Mouse (Mus musculus) embryonic facial prominence, embryonic 10.5 days (tissue): Measurements from ENCODE around the gene Med10. TPM values are rescaled to one million over a fixed set of nuclear protein-coding genes. Genes with fewer than 3 reads are reported as not detected.

ENCODE experiments used
- DNase-seq: peaks from one replicate; pipeline ENCODE4 v3.0.0-alpha.2; 2017; ENCODE audit warnings: low spot score
- H3K27ac ChIP-seq: fragments of 300-500 bp; sonication (generic); replicated peaks from 2 replicates; pipeline ENCODE4 v1.5.1; 2016; ENCODE audit warnings: mild to moderate bottlenecking
- H3K27me3 ChIP-seq: fragments of 300-500 bp; sonication (generic); replicated peaks from 2 replicates; pipeline ENCODE4 v1.6.1; 2016; ENCODE audit warnings: low read depth, mild to moderate bottlenecking; ENCODE audit not compliant: poor library complexity, severe bottlenecking
- H3K36me3 ChIP-seq: fragments of 300-500 bp; sonication (generic); replicated peaks from 2 replicates; pipeline ENCODE4 v1.6.1; 2016; ENCODE audit warnings: mild to moderate bottlenecking, moderate library complexity
- H3K4me1 ChIP-seq: fragments of 300-500 bp; sonication (generic); 2 replicates; pipeline ENCODE4 v1.6.1; 2016
- H3K4me3 ChIP-seq: fragments of 300-500 bp; sonication (generic); 2 replicates; pipeline ENCODE4 v1.5.1; 2016; ENCODE audit warnings: mild to moderate bottlenecking, moderate library complexity
- H3K9me3 ChIP-seq: fragments of 300-500 bp; sonication (generic); 2 replicates; pipeline ENCODE4 v1.6.1; 2016; ENCODE audit warnings: mild to moderate bottlenecking
- WGBS: fragments of 180-500 bp; shearing (Covaris S2); methylation state at CpG from one replicate; pipeline ENCODE4 v1.1.7; 2016; 5-methylcytosine and 5-hydroxymethylcytosine counted together
- polyA plus RNA-seq: library from polyadenylated mRNA; unstranded; fragments of >200 nt; fragmentation: Nextera tagmentation; extraction: Ambion mirVana; gene quantifications from 2 replicates; pipeline ENCODE4 v1.2.1, GENCODE M21; 2016

Gene Med10
- 170 and 172 TPM in 2 replicates for polyA plus RNA-seq

- 83% methylated on average over 5 of the region's 5 CpGs for WGBS
- DNase-seq, result no peak
- no peak within 1 kb of the TSS for H3K4me3 ChIP-seq
- H3K4me1 ChIP-seq, result no peaks in the 10 kb centered on the region
- no peak within 1 kb of the TSS for H3K27ac ChIP-seq
- H3K36me3 ChIP-seq, result no peaks in the 10 kb centered on the region
- no peaks in the 10 kb centered on the region for H3K27me3 ChIP-seq
- H3K9me3 ChIP-seq, result no peaks in the 10 kb centered on the region
Measured at GRCm38 (mm10) chr13:69802095-69802494, at the start of gene Med10. Gene Med10, plus strand, starts transcription at chr13:69802395.

- WGBS, result 88% methylated on average over 2 of the region's 2 CpGs
- Histone ChIP-seq H3K36me3 (no peaks in the 10 kb centered on the region), H3K4me1 (no peaks in the 10 kb centered on the region), H3K27ac (no peak overlapping the region), H3K4me3 (no peak overlapping the region), H3K27me3 (0 out of 2 replicates have a peak, but pooled peaks cover 6% of the 10 kb centered on the region), H3K9me3 (no peaks in the 10 kb centered on the region)
- no peak for DNase-seq
Measured at GRCm38 (mm10) chr13:69752875-69753274, 49.3 kb upstream of the Med10 start.

- DNase-seq, result no peak
- no peak overlapping the region for H3K4me3 ChIP-seq
- H3K9me3 ChIP-seq, result no peaks in the 10 kb centered on the region
- H3K4me1 ChIP-seq, result no peaks in the 10 kb centered on the region
- no peaks in the 10 kb centered on the region for H3K27me3 ChIP-seq
- no peak overlapping the region for H3K27ac ChIP-seq
- 82% methylated on average over 6 of the region's 6 CpGs for WGBS
- no peaks in the 10 kb centered on the region for H3K36me3 ChIP-seq
Measured at GRCm38 (mm10) chr13:69758979-69759378, 43.2 kb upstream of the Med10 start.

GRCm38 (mm10) chr13:69761393-69761792 lies 40.8 kb upstream of the Med10 start:
- Histone ChIP-seq H3K36me3 (no peaks in the 10 kb centered on the region), H3K4me3 (no peak overlapping the region), H3K9me3 (no peaks in the 10 kb centered on the region), H3K4me1 (no peaks in the 10 kb centered on the region), H3K27ac (no peak overlapping the region), H3K27me3 (no peaks in the 10 kb centered on the region)
- 90% methylated on average over 10 of the region's 10 CpGs for WGBS
- no peak for DNase-seq

- Histone ChIP-seq H3K27ac (no peak overlapping the region), H3K4me3 (no peak overlapping the region), H3K36me3 (no peaks in the 10 kb centered on the region), H3K9me3 (no peaks in the 10 kb centered on the region), H3K27me3 (no peaks in the 10 kb centered on the region), H3K4me1 (no peaks in the 10 kb centered on the region)
- DNase-seq, result no peak
- WGBS, result 88% methylated on average over 9 of the region's 9 CpGs
Measured at GRCm38 (mm10) chr13:69764646-69765045, 37.5 kb upstream of the Med10 start.

GRCm38 (mm10) chr13:69768152-69768551 lies 34.0 kb upstream of the Med10 start:
- WGBS, result 89% methylated on average over 10 of the region's 10 CpGs
- Histone ChIP-seq H3K36me3 (no peaks in the 10 kb centered on the region), H3K9me3 (no peaks in the 10 kb centered on the region), H3K4me3 (no peak overlapping the region), H3K27ac (no peak overlapping the region), H3K4me1 (no peaks in the 10 kb centered on the region), H3K27me3 (no peaks in the 10 kb centered on the region)
- DNase-seq, result no peak

GRCm38 (mm10) chr13:69770538-69771456 lies 31.4 kb upstream of the Med10 start:
- Histone ChIP-seq H3K27ac (no peak overlapping the region), H3K4me3 (no peak overlapping the region), H3K4me1 (0 out of 2 replicates have a peak, but pooled peaks cover 3% of the 10 kb centered on the region), H3K27me3 (no peaks in the 10 kb centered on the region), H3K9me3 (no peaks in the 10 kb centered on the region), H3K36me3 (no peaks in the 10 kb centered on the region)
- no peak for DNase-seq
- 88% methylated on average over 12 of the region's 12 CpGs for WGBS

GRCm38 (mm10) chr13:69772358-69772757 lies 29.8 kb upstream of the Med10 start:
- no peak overlapping the region for H3K4me3 ChIP-seq
- H3K36me3 ChIP-seq, result no peaks in the 10 kb centered on the region
- no peak for DNase-seq
- H3K9me3 ChIP-seq, result no peaks in the 10 kb centered on the region
- H3K27me3 ChIP-seq, result no peaks in the 10 kb centered on the region
- 89% methylated on average over 4 of the region's 4 CpGs for WGBS
- H3K27ac ChIP-seq, result no peak overlapping the region
- H3K4me1 ChIP-seq, result 0 out of 2 replicates have a peak, but pooled peaks cover 5% of the 10 kb centered on the region

GRCm38 (mm10) chr13:69778221-69778620 lies 24.0 kb upstream of the Med10 start:
- Histone ChIP-seq H3K36me3 (no peaks in the 10 kb centered on the region), H3K27me3 (no peaks in the 10 kb centered on the region), H3K4me3 (no peak overlapping the region), H3K27ac (no peak overlapping the region), H3K4me1 (0 out of 2 replicates have a peak, but pooled peaks cover 5% of the 10 kb centered on the region), H3K9me3 (no peaks in the 10 kb centered on the region)
- WGBS, result 88% methylated on average over 19 of the region's 19 CpGs
- no peak for DNase-seq

- WGBS, result 81% methylated on average over 5 of the region's 5 CpGs
Measured at GRCm38 (mm10) chr13:69788704-69789103, 13.5 kb upstream of the Med10 start.

GRCm38 (mm10) chr13:69791814-69792213 lies 10.4 kb upstream of the Med10 start:
- H3K27ac ChIP-seq, result no peak overlapping the region
- no peaks in the 10 kb centered on the region for H3K27me3 ChIP-seq
- DNase-seq, result no peak
- H3K9me3 ChIP-seq, result no peaks in the 10 kb centered on the region
- no peaks in the 10 kb centered on the region for H3K36me3 ChIP-seq
- 88% methylated on average over 1 of the region's 1 CpGs for WGBS
- no peak overlapping the region for H3K4me3 ChIP-seq
- H3K4me1 ChIP-seq, result no peaks in the 10 kb centered on the region

More at GRCm38 (mm10) chr13:69788704-69789103, 13.5 kb upstream of the Med10 start:
- DNase-seq, result no peak
- Histone ChIP-seq H3K4me3 (no peak overlapping the region), H3K4me1 (no peaks in the 10 kb centered on the region), H3K36me3 (no peaks in the 10 kb centered on the region), H3K27me3 (no peaks in the 10 kb centered on the region), H3K9me3 (no peaks in the 10 kb centered on the region), H3K27ac (no peak overlapping the region)

- WGBS, result 66% methylated on average over 12 of the region's 12 CpGs
- no peaks in the 10 kb centered on the region for H3K9me3 ChIP-seq
- no peaks in the 10 kb centered on the region for H3K27me3 ChIP-seq
- DNase-seq, result no peak
- H3K27ac ChIP-seq, result no peak overlapping the region
- H3K36me3 ChIP-seq, result no peaks in the 10 kb centered on the region
- H3K4me3 ChIP-seq, result no peak overlapping the region
- H3K4me1 ChIP-seq, result no peaks in the 10 kb centered on the region
Measured at GRCm38 (mm10) chr13:69792541-69793009, 9.6 kb upstream of the Med10 start.

GRCm38 (mm10) chr13:69794808-69795207 lies 7.4 kb upstream of the Med10 start:
- H3K4me1 ChIP-seq, result no peaks in the 10 kb centered on the region
- H3K9me3 ChIP-seq, result no peaks in the 10 kb centered on the region
- no peaks in the 10 kb centered on the region for H3K27me3 ChIP-seq
- H3K4me3 ChIP-seq, result no peak overlapping the region
- no peak for DNase-seq
- no peak overlapping the region for H3K27ac ChIP-seq
- no peaks in the 10 kb centered on the region for H3K36me3 ChIP-seq
- WGBS, result 74% methylated on average over 7 of the region's 7 CpGs
